Mouse (Mus musculus) bone marrow macrophage, adult 2 months (primary cell): ENCODE data around the gene Pnpla6.

Source experiments
- CTCF ChIP-seq: IDR thresholded peaks from 2 replicates; pipeline ENCODE4 v1.5.1; 2012; ENCODE audit warnings: low read depth, mild to moderate bottlenecking, low read length, moderate library complexity
- POLR2A ChIP-seq: IDR thresholded peaks from 2 replicates; pipeline ENCODE4 v1.6.1; 2012; ENCODE audit warnings: mild to moderate bottlenecking, low read depth, low read length, borderline replicate concordance

DNA sequence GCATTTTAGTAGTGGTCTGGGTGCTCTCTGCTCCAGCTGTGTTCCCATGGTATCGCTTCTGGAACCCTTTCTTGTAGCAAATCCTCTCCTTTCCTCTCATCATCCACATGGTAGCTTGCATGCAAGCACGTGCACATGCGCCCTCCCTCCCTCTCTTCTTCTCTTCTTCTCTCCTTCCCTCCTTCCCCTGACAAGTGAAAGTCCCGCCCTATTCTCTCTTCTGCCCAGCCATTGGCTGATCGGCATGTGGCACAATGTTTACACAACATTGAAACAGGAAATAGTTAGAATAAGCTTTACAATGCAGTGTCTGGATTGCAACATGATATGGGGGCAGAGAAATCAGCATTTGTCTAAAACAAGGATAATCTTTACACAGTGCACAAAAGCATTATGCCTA, 33.6 kb upstream of the Pnpla6 start:
- no peak for TF ChIP-seq CTCF
- no peak for TF ChIP-seq POLR2A
